Mouse (Mus musculus) urinary bladder, adult 2 months (tissue): ENCODE results near the gene Srarp. TPM values are rescaled to one million over a fixed set of nuclear protein-coding genes. Genes with fewer than 3 reads are reported as not detected.

Experiments
- DNase-seq: peaks from one replicate; pipeline ENCODE4 v3.0.0; 2022; ENCODE audit warnings: low spot score
- polyA plus RNA-seq: library from polyadenylated mRNA; depleted of rRNA; stranded (reverse); fragments of >200 nt; gene quantifications from 2 replicates; pipeline ENCODE4 v1.2.3, GENCODE M21; 2012

The Srarp gene
- polyA plus RNA-seq, 1 experiment = 0.85 TPM

GRCm38 (mm10) chr4:141456193-141456938, 20.5 kb upstream of the Srarp start:
- no peak for DNase-seq

GRCm38 (mm10) chr4:141455526-141455925, 19.6 kb upstream of the Srarp start:
- no peak for DNase-seq

- DNase-seq = no peak
Observed at GRCm38 (mm10) chr4:141454581-141455350, 18.9 kb upstream of the Srarp start.

- DNase-seq = no peak
Observed at GRCm38 (mm10) chr4:141451916-141452450, 16.1 kb upstream of the Srarp start.

- DNase-seq = no peak
Observed at GRCm38 (mm10) chr4:141451251-141451650, 15.3 kb upstream of the Srarp start.

GRCm38 (mm10) chr4:141446211-141446610, 10.3 kb upstream of the Srarp start:
- DNase-seq = no peak

- DNase-seq = no peak
Observed at GRCm38 (mm10) chr4:141445328-141445720, 9.4 kb upstream of the Srarp start.

GRCm38 (mm10) chr4:141444451-141445327, 8.8 kb upstream of the Srarp start, which contains the start of gene Zbtb17:
Gene Zbtb17 (plus strand): TSS chr4:141444654.
- peak; percentile 83 for DNase-seq

- DNase-seq = no peak
Observed at GRCm38 (mm10) chr4:141443641-141444429, 7.9 kb upstream of the Srarp start.

GRCm38 (mm10) chr4:141440877-141441276, 5.0 kb upstream of the Srarp start:
- DNase-seq = no peak

- no peak for DNase-seq
Observed at GRCm38 (mm10) chr4:141439083-141439803, 3.3 kb upstream of the Srarp start.

GRCm38 (mm10) chr4:141433191-141433590, 2.7 kb downstream of the Srarp start:
- no peak for DNase-seq

GRCm38 (mm10) chr4:141432666-141433065, 3.2 kb downstream of the Srarp start:
- no peak for DNase-seq

GRCm38 (mm10) chr4:141430997-141431396, 4.9 kb downstream of the Srarp start:
- no peak for DNase-seq

GRCm38 (mm10) chr4:141429847-141430246, 6.1 kb downstream of the Srarp start:
- no peak for DNase-seq

GRCm38 (mm10) chr4:141429381-141429780, 6.5 kb downstream of the Srarp start:
- no peak for DNase-seq

- DNase-seq = no peak
Observed at GRCm38 (mm10) chr4:141427921-141428320, 8.0 kb downstream of the Srarp start.

- no peak for DNase-seq
Observed at GRCm38 (mm10) chr4:141426796-141427745, 8.8 kb downstream of the Srarp start.
